Mouse (Mus musculus) forebrain, embryonic 10.5 days (tissue): ENCODE measurements around the gene Peak1. TPM values are rescaled to one million over a fixed set of nuclear protein-coding genes. Genes with fewer than 3 reads are reported as not detected.
"Not testable (repeated sequence)": the region's sequence is repeated elsewhere in the genome, so short reads cannot be mapped to it uniquely, and the experiment has no call there.

Experiments used
- DNase-seq: peaks from one replicate; pipeline ENCODE4 v3.0.0-alpha.2; 2017; ENCODE audit warnings: low spot score; ENCODE audit errors: extremely low spot score
- H3K27ac ChIP-seq: fragments of 300-500 bp; sonication (generic); 2 replicates; pipeline ENCODE4 v1.5.1; 2016; ENCODE audit warnings: mild to moderate bottlenecking
- H3K27me3 ChIP-seq: fragments of 300-500 bp; sonication (generic); 2 replicates; pipeline ENCODE4 v1.6.1; 2016; ENCODE audit warnings: mild to moderate bottlenecking; ENCODE audit not compliant: poor library complexity, severe bottlenecking
- H3K36me3 ChIP-seq: fragments of 300-500 bp; sonication (generic); replicated peaks from 2 replicates; pipeline ENCODE4 v1.6.1; 2016; ENCODE audit warnings: mild to moderate bottlenecking, moderate library complexity
- H3K4me1 ChIP-seq: fragments of 300-500 bp; sonication (generic); 2 replicates; pipeline ENCODE4 v1.6.1; 2016
- H3K4me3 ChIP-seq: fragments of 300-500 bp; sonication (generic); 2 replicates; pipeline ENCODE4 v1.5.1; 2016; ENCODE audit warnings: mild to moderate bottlenecking, moderate library complexity
- H3K9me3 ChIP-seq: fragments of 300-500 bp; sonication (generic); 2 replicates; pipeline ENCODE4 v1.6.1; 2016; ENCODE audit warnings: mild to moderate bottlenecking, moderate library complexity
- WGBS: fragments of 180-500 bp; shearing (Covaris S2); methylation state at CpG from one replicate; pipeline ENCODE4 v1.1.7; 2016; 5-methylcytosine and 5-hydroxymethylcytosine counted together
- polyA plus RNA-seq: library from polyadenylated mRNA; unstranded; fragments of >200 nt; fragmentation: Nextera tagmentation; extraction: Ambion mirVana; gene quantifications from 2 replicates; pipeline ENCODE4 v1.2.1, GENCODE M21; 2016

Gene Peak1
- polyA plus RNA-seq, 1 experiment from 2014 or later, result 4.3 TPM

DNA sequence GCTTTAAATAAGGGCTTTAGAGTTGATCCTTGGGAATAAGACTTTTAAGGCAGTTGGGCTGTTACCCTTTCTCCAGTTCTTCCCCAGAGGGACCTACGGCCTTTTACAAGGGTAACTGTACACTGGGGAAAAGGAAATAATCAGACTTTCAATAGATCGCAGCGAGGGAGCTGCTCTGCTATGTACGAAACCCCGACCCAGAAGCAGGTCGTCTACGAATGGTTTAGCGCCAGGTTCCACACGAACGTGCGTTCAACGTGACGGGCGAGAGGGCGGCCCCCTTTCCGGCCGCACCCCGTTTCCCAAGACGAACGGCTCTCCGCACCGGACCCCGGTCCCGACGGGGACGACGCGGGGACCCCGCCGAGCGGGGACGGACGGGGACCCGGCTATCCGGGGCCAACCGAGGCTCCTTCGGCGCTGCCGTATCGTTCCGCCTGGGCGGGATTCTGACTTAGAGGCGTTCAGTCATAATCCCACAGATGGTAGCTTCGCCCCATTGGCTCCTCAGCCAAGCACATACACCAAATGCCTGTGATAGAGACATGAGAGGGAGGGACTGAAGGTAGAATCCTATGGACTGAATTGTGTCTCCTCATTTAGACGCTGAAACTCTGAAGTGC lies 194.3 kb downstream of the Peak1 start:
- not testable (repeated sequence) for H3K27ac ChIP-seq, H3K36me3 ChIP-seq, H3K9me3 ChIP-seq, H3K4me1 ChIP-seq
- peak; percentile 5 for DNase-seq
- 20% methylated on average over 45 of the region's 45 CpGs for WGBS
- peaks cover 31% of the 10 kb centered on the region for H3K27me3 ChIP-seq
- H3K4me3 ChIP-seq, result peak overlapping the region; percentile 37; the same call in 1 of the 2 replicates

DNA sequence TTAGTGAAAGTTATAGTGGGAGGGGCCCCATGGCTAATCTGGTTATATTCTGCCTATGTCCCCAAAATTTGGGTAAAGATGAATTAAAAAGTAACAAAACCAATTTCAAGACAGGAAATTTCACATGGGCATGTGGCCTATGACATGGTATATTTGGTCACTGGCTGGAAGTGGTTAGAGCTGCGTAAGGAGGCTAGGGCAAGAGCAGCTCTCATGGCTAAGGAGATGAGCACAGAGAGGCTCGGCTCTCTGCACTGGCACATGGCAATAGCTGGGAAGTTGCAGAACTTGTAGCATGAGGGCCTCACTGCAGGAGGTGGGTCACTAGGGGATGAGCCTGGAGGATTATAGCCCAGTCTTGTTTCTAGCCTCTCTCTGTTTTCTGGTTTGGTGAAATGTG lies 199.0 kb downstream of the Peak1 start:
- Histone ChIP-seq H3K4me3 (no peak overlapping the region), H3K27me3 (peaks cover 42% of the 10 kb centered on the region), H3K36me3 (no peaks in the 10 kb centered on the region), H3K9me3 (no peaks in the 10 kb centered on the region), H3K27ac (no peak overlapping the region), H3K4me1 (peaks cover 13% of the 10 kb centered on the region)
- WGBS, result 71% methylated on average over 2 of the region's 2 CpGs
- peak; percentile 7 for DNase-seq

DNA sequence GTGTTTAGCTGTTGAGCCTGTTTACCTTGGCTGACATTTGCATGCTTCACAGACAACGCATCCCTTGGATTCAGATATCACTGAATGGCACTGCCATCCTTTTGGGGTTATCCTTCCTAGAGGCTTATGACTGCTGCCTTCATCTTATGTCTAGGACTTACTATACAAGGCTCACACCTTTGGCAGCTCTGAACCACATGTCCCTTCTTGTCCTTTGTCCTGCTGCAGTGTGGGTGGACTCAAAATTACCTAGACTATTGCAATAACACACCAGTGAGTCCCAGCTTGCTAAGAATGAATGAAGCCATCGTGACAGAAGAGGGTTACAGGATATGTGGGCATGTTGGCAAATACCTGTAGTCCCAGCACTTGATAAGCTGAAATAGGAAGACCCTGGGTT lies 199.8 kb downstream of the Peak1 start:
- no peak for DNase-seq
- Histone ChIP-seq H3K4me3 (no peak overlapping the region), H3K27me3 (peaks cover 38% of the 10 kb centered on the region), H3K4me1 (peaks cover 21% of the 10 kb centered on the region), H3K9me3 (no peaks in the 10 kb centered on the region), H3K36me3 (no peaks in the 10 kb centered on the region), H3K27ac (no peak overlapping the region)
- WGBS, result 96% methylated on average over 2 of the region's 2 CpGs

DNA sequence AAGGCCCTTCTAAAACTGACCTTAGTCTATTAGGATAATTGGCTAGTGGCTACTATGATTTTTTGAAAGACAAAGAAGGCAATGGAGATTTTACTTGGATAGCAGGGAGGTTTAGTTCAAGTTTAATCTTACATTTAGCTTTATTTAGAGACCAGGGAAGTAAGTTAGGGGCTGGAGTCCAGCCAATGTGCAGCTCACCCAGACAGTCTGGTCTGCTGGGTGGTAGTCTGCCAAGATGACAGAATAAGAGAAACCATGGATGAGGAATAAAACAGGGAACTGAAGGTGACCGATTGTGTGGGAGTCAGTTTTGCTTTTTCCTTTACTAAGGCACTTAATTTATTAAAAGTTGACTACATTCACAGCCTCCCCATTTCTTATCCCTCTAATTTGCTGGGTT lies 200.5 kb downstream of the Peak1 start:
- Histone ChIP-seq H3K27me3 (peaks cover 32% of the 10 kb centered on the region), H3K4me3 (no peak overlapping the region), H3K36me3 (no peaks in the 10 kb centered on the region), H3K9me3 (no peaks in the 10 kb centered on the region), H3K4me1 (peaks cover 21% of the 10 kb centered on the region), H3K27ac (no peak overlapping the region)
- WGBS, result 97% methylated on average over 1 of the region's 1 CpGs
- no peak for DNase-seq

DNA sequence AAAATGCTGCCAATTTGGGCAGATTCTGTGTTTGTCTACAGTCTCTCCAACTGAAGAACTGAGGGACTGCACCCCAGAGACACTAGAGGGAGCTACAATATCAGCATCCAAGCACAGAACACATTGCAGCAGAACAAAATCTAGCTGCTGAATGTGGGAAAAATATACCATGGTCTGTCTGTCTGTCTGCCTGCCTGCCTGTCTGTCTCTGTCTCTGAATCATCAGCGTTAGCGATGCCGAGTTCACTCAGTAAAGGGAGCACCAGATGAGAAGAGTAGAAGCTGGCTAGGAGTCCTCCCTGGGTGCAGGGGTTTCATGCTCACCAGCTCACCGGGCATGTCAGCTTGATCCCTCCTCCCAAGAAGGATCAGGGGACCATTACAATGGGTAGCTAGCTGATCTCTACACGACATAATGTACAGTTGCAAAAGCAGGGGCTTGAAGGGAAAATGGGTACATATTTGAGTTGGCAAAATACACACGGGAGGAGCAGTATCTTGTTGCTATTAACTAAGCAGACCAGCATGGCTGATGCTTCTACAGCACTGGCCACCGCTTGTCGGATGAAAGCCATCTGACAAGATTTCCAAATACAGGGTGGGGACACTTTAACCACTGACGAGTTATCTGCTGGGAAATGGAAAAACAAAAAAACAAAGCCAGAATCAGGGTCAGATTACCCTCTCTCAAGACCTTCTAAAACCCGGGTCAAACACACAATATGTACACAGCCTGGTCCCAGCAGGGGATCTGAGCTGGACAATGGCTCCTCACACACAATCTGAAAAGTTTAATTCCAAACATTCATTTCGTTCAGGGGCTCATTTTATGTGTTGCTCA lies 204.2 kb downstream of the Peak1 start:
- Histone ChIP-seq H3K36me3 (no peaks in the 10 kb centered on the region), H3K4me3 (peak overlapping the region; percentile 37), H3K9me3 (no peaks in the 10 kb centered on the region), H3K27me3 (peaks cover 26% of the 10 kb centered on the region), H3K4me1 (peaks cover 21% of the 10 kb centered on the region), H3K27ac (peak overlapping the region; percentile 66; the same call in 1 of the 2 replicates)
- peak; percentile 51 for DNase-seq
- 12% methylated on average over 11 of the region's 11 CpGs for WGBS

DNA sequence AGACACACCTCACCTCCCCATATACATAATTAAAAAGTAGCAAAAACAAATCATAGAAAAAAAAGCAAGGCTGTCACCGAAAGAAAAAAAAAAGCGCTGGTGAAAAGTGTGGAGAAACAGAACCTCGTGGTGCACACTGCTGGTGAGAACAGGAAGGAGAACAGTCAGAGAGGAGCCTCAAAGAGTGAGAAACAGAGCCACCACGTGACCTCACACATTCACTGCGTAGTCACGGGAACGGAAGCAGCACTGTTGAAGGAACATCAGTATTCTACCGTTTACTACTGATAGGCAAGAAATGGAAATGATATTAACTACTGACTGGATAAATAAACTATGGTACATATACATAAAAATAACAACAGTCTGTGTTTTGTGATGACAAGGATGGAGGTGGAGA lies 209.1 kb downstream of the Peak1 start:
- DNase-seq, result no peak
- WGBS, result 90% methylated on average over 8 of the region's 8 CpGs

DNA sequence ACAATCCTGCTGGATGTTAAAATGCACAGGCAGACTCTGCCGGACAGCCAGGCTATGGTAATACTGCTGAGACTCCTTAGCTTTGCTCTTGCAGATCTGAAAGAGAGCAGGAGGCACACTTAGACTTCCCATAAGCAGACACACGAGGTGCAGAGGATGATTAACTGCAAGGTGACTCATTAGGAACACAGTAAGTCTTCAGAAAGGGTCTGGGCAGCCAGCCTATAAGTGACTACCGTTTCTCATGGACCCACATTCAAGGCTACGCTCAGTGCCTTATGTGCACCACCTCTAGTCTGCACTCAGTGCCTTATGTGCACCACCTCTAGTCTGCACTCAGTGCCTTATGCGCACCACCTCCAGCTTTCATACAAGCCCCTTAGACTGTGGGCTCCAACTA lies 210.4 kb downstream of the Peak1 start:
- Histone ChIP-seq H3K27me3 (no peaks in the 10 kb centered on the region), H3K27ac (no peak overlapping the region), H3K4me1 (no peaks in the 10 kb centered on the region), H3K9me3 (no peaks in the 10 kb centered on the region), H3K36me3 (peaks cover 15% of the 10 kb centered on the region), H3K4me3 (no peak overlapping the region)
- 86% methylated on average over 5 of the region's 5 CpGs for WGBS
- DNase-seq, result no peak

More for the DNA sequence above, 209.1 kb downstream of the Peak1 start:
- Histone ChIP-seq H3K4me1 (peaks cover 8% of the 10 kb centered on the region), H3K9me3 (no peaks in the 10 kb centered on the region), H3K4me3 (no peak overlapping the region), H3K36me3 (peaks cover 15% of the 10 kb centered on the region), H3K27me3 (no peaks in the 10 kb centered on the region), H3K27ac (no peak overlapping the region)

DNA sequence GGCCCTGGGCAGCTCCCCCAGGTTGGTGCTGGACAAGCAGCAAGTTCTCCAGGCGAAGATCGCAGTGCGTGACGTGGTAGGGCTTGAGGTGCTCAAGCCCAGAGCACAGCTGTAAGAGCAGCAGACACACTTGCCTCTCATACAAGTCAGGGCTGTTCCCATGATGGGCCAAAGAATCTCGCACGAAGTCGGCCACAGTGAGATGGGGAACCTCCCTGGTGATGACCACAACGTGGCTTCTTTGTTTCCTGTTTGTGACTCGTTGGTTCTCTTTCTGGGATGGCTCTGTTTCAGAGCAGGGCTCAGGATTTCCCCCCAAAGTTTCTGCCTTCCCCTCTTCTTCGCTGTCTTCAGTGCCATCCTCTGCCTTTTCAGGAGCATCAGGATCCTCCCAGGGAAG lies 210.8 kb downstream of the Peak1 start:
- peaks cover 15% of the 10 kb centered on the region for H3K36me3 ChIP-seq
- DNase-seq, result no peak
- H3K27me3 ChIP-seq, result no peaks in the 10 kb centered on the region
- no peak overlapping the region for H3K4me3 ChIP-seq
- no peaks in the 10 kb centered on the region for H3K9me3 ChIP-seq
- H3K27ac ChIP-seq, result no peak overlapping the region
- WGBS, result 90% methylated on average over 10 of the region's 10 CpGs
- no peaks in the 10 kb centered on the region for H3K4me1 ChIP-seq

DNA sequence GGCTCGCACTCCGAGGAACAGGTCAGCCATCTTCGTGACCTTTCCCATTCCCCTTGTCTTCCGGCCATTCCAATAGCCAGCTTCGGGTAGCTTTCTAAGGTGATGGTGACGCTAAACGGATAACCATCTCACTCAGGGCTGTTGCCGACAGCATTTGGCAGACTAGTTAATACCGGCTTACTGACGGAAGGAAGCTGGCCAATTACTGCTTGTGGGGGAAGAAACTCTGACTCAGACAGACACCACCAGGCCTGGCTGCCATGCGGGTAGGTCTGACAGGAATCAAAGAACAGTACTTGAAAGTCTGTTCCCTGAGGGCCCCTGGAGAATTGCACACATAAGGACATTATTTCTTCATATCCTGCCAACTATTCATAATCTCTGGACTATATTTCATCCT lies 212.5 kb downstream of the Peak1 start:
- H3K36me3 ChIP-seq, result peaks cover 15% of the 10 kb centered on the region
- 91% methylated on average over 11 of the region's 11 CpGs for WGBS
- no peak overlapping the region for H3K27ac ChIP-seq
- H3K4me1 ChIP-seq, result peaks cover 10% of the 10 kb centered on the region
- H3K27me3 ChIP-seq, result peaks cover under 1% of the 10 kb centered on the region; the same call in 1 of the 2 replicates
- no peak overlapping the region for H3K4me3 ChIP-seq
- no peaks in the 10 kb centered on the region for H3K9me3 ChIP-seq
- DNase-seq, result no peak

DNA sequence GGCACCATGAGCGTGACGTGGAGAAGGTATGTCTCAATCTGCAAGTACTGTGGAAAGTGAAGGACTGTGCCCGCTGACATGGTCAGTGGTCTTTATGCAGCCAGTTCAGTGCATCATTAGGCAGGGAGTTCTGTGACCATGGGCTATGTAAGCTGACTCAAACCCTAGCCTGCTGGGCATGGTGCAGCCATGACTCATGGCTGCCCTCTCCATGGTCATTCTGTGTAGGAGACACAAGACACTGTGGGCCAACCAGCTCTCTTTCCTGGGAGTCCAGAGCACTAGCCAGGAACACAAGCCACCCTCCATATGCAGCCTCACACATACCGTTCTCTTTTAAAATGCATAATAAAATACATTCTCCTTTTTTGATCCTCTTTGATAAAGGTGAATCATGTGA lies 213.6 kb downstream of the Peak1 start:
- H3K27me3 ChIP-seq, result peaks cover 10% of the 10 kb centered on the region
- H3K4me1 ChIP-seq, result peaks cover 12% of the 10 kb centered on the region
- H3K36me3 ChIP-seq, result peaks cover 15% of the 10 kb centered on the region
- no peak overlapping the region for H3K4me3 ChIP-seq
- no peak overlapping the region for H3K27ac ChIP-seq
- 94% methylated on average over 4 of the region's 4 CpGs for WGBS
- no peak for DNase-seq
- H3K9me3 ChIP-seq, result no peaks in the 10 kb centered on the region

DNA sequence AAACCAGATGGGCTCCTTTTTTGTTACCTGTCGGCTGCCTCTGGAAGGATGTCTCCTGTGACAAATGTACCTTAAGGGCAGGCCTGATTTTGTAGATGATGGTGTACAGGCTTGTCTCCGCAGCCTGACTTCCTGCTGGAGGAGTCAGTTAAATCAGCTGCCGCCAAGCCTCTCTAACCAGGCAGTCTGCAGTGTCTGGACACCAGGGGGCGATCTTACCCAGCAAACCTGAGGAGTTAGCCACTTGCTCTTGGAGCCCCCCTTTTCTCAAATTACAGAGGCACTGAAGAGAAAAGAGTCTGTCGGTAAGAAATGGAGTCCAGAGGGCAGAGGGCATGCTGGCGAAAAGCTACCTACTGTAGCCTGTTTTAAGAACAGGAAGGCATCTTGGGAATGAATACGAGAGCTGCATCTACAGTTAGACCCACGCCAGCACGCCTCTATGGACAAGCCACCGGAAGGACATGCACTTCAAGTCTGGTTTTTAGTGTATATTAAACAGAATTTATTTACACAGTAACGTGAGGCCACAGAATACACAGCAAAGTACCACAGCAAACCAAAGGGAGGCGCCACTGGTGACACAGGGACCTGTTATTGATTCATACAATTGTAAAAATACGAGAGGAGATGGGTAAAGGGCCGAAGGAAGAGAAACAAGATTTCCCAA lies 217.1 kb downstream of the Peak1 start:
- H3K36me3 ChIP-seq, result peaks cover under 1% of the 10 kb centered on the region
- WGBS, result 42% methylated on average over 14 of the region's 14 CpGs
- H3K4me1 ChIP-seq, result peaks cover 17% of the 10 kb centered on the region
- no peaks in the 10 kb centered on the region for H3K9me3 ChIP-seq
- peaks cover 33% of the 10 kb centered on the region for H3K27me3 ChIP-seq
- H3K4me3 ChIP-seq, result no peak overlapping the region
- H3K27ac ChIP-seq, result no peak overlapping the region
- peak; percentile 85 for DNase-seq

DNA sequence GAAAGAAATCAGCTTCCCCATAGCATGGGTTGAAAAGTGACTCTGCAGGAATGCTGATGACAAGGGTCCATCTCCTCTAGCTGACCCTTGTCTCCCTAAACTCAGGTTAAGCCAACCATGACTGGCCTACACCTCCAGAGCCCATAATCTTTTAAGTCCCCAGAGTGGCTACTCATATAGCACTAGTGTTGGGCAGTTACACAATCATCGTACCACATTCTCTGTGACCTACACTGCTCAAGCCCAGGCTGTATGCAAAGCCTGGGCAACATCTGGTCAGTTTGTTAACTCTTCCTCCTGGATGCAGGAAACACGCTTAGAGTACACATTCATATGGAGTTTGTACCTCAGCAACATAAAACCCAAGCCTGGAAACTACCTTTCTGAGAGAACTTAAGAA lies 217.7 kb downstream of the Peak1 start:
- Histone ChIP-seq H3K27me3 (peaks cover 39% of the 10 kb centered on the region), H3K36me3 (no peaks in the 10 kb centered on the region; the same call in 1 of the 2 replicates), H3K4me3 (no peak overlapping the region), H3K27ac (no peak overlapping the region), H3K4me1 (peaks cover 23% of the 10 kb centered on the region), H3K9me3 (no peaks in the 10 kb centered on the region)
- no peak for DNase-seq
- 64% methylated on average over 2 of the region's 2 CpGs for WGBS

DNA sequence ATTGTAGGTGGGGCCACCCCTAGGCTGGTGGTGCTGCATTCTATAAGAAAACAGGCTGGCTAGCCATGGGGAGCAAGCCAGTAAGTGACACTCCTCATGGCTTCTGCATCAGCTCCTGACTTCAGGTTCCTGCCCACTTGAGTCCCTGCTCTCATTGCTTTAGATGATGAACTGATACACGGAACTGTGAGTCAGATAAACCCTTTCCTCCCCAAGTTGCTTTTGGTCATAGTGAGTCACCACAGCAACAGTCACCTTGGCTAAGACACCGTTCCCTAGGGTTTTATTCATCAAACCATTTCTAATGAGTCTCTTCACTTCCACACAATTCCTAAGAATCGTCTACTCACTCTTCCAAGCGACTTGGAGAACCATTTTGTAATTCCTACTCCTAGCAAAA lies 220.9 kb downstream of the Peak1 start:
- DNase-seq, result no peak
- H3K9me3 ChIP-seq, result no peaks in the 10 kb centered on the region
- WGBS, result 87% methylated on average over 4 of the region's 4 CpGs
- peaks cover 70% of the 10 kb centered on the region for H3K27me3 ChIP-seq
- peaks cover 32% of the 10 kb centered on the region for H3K4me1 ChIP-seq
- no peaks in the 10 kb centered on the region for H3K36me3 ChIP-seq
- no peak overlapping the region for H3K4me3 ChIP-seq
- H3K27ac ChIP-seq, result no peak overlapping the region
